Mouse (Mus musculus) left cerebral cortex, postnatal 4 days (tissue): ENCODE measurements at regions not wholly inside any gene's neighbourhood (a gene's known extent, or its start where the extent isn't known, plus 50 kb on each side); places are given as distances from the start of the nearest gene placed in this dataset.

ENCODE experiments used
- DNase-seq: peaks from one replicate; pipeline ENCODE4 v3.0.0-alpha.2; 2022
- intact Hi-C: fragments of 180-260 bp; cut with DNase I; formaldehyde crosslinking; loops from one replicate; pipeline ENCODE4 v1.15.1; 2025

DNA sequence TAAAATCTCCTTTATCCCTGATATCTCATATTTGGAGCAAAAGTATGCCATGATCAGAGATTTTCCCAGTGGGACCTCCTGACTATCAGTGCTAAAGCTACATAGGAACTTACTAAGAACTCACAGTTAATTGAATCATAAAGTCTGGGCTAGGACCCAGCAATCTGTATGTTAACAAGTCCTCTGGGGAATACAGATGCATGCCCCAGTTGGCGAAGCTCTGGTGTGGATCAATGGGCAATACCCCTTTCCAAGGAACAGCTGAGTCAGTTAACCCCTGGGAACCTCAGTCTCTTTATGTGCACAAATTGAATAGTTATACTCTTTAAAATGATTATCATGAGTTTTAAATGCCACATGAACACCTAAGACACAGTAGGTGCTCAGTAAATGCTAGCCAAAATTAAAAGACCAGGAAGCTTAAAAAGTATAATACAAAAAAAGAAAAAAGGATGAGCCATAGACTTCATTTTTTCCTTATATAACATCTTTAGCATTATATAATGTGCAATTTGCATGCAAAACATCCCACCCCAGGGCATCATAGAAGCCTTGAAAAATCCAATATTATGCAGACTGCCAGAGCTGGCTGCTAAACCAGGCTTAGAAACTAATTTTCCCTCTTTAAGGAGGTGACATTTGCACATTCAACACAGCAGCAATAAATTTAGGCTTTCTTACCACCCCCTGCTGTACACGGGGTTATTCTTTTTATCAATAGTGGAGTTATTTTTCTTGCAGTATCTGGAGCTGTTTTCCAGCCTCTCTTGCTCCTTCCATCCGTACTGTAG is 202.7 kb downstream of the Gm16223 start:
- intact Hi-C loops = no loop called here
- no peak for DNase-seq

DNA sequence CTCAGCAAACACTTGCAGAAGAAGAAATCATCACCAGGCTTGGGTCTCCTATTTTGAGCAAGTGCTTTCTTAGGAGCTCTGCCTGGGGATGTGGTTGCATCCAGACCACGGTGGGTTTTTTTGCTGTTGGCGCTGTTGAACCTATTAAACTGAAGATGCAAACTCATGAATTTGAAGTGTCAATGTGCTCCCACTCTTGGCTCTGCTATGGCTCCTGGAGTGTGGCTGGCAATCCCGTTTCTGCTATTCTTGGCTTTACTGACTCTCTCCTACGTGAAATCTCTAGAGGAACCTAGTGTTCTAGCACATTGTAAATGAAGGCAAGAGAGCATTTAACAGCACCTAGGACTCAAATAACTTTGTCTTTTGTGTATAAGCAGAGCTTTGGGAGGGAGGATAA is 204.2 kb downstream of the Gm16223 start:
- DNase-seq = peak; percentile 22
- intact Hi-C loops = no loop called here

DNA sequence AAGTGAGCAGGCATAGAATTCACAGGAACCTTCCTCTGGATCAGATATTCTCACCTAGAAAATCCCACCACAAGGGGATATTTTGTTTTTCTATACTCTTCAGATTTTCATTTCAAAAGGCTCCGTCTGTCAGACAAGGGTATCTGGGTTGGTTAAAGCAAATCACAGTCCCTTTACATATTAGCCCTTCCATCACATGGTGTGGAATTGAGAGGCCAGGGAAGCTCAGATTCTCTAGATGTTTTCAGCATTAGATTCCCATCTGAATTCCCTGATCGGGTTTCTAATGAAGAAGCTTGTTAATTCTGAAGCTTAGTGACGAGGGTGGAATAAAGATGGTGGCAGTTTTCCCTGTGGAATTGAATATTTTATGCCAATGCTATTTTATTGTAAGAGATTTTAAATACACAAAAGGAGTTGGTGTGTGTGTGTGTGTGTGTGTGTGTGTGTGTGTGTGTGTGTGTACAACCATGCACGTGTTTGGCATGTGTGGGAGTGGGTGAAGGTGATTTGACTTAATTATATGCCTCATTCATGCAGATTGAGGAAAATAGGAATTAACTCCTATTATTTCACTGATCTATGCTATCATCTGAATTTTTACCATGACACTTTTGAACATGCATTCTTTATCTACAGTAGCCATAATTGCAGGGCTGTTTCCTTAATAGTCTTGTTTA is 211.0 kb downstream of the Gm16223 start:
- no peak for DNase-seq
- intact Hi-C loops = no loop called here
